Mouse (Mus musculus): Measurements from ENCODE around the gene Bckdha. TPM values are rescaled to one million over a fixed set of nuclear protein-coding genes. Genes with fewer than 3 reads are reported as not detected.

The Bckdha gene
- polyA plus RNA-seq (2012; rRNA removed), result 31.3 and 48.1 TPM in 2 replicates

DNA sequence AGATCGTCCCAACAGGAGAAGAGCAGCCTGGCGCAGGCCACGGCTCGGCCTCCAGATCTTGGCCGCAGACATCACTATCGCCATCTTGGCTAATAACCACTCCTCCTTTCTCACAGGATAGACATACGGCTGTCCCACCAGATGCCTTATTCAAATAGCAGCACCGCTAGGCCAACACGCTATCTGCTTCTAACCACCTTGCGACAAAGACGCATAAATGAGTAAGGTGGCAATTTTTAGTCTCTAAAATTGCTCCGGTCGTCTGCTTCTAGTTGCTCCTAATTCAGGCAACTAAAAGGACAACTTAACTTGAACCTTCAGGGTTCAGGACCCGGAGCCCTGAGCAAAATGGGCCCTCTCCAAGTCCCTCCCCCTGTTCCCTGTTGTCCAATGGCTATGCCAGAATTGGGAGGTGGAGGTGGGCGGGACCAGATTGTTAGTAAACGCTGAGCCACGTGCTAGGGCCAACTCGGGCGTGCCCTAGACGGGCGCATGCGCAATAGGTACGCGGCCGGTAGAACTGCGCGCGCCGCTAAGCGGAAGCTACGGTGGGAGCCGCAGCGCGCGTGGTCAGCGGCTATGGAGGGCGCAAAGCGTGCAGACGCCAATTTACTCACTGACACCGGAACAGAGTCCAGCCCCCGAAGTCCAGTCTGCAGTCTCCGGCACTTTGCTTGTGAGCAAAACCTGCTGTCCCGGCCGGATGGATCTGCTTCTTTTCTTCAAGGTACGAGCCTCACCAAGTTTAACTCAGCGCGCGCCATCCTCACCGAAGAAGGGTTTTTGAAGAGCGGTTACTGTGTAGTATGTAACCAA is at the start of gene Bckdha, which contains the start of gene Exosc5:
Gene Bckdha, minus strand, starts transcription at position 325 of the 816 bp plus-strand sequence.
Gene Exosc5, plus strand, starts transcription at position 508 of the 816 bp plus-strand sequence.

DNA sequence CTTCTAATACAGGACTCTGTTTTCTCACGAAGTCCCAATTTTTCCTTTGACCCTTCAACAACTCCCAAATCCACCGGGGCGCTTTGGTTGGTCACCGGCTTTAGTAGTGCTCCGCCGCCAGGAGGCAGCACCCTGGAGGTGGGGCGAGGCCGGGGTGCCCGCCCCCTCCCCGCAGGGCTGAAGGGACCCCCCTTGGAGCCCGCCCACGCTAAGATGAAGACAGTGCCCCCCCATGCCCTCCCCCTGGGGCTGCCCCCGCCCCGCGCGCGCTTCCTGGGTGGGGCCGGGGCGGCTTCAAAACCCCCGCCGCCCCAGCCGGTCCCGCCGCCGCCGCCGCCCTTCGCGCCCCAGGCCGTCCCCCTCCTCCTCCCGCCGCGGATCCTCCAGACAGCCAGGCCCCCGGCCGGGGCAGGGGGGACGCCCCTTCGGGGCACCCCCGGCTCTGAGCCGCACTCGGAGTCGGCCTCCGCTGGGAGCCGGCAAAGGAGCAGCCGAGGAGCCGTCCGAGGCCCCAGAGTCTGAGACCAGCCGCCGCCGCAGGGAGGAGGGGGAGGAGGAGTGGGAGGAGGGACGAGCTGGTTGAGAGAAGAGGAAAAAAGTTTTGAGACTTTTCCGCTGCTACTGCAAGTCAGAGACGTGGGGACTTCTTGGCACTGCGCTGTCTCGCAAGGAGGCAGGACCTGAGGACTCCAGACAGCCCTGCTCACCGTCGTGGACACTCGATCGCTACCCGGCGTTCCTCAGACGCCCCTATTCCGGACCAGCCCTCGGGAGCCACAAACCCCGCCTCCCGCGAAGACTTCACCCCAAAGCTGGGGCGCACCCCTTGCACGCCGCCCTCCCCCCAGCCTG is 28.1 kb upstream of the Bckdha start, which contains the start of gene Tgfb1:
Gene Tgfb1, plus strand, starts transcription at position 323 of the 852 bp plus-strand sequence.

DNA sequence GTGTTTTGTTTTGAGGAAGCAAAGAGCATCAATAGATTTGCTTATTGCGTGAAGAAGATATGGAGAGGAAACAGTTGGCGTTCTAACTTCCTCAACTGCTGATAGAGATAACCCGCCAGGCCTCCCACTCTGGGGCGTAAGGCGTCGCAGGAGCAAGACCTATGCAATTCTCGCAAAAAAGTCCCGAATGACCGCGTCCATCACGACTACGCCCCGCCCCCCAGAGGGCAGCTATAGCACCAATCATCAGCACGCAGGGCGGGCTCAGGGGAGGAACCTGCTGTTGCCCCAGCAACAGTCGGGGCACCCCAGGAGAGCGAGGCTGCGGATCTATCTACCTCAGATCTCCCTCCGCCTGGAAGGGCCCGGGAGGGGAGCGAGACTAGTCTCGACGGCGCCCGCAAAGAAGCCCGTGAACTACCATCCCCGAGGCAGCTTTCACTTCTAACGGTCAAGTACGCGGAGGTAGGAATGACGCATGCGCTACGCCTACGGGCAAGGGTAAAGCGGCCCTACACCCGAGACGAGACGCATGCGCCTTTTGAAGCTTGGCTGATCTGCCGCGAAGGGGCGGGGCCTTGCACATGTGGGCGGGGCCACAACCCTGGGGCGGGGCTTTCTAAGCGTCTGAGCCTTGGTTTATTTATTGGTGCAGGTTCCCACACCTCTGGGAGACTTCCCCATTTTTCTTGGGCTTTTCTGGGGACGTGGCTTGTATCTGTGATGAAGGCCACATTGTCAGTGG is 21.9 kb upstream of the Bckdha start, which contains the start of gene B9d2:
Gene B9d2, plus strand, starts transcription at position 267 of the 745 bp plus-strand sequence.

DNA sequence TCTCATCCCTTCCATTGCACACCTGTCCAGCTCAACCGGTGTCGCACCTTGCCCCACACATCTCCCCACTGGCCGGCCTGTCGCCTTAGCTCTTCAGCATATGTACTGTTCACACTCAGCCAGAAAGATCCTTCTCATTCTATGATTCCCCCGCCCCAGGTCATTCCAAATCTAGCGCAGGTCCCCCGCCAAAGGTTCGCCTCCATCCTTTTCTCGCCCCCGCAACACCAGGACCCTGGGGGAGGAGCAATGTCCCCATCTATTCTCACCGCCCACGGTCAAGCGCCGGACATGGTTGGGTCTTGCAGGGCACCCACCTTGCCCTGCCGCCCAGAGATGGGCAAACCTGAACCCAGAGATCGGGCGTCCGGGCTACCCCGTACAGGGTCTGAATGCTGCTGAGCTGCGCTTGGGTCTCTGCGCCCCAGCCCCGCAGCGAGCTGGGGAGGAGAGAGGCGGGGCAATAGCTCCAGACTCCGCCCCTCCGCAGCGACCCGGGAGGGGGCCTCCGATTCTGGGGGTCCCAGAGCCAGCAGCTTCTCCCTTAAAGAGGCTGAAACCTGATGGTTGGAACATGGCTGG is 16.0 kb upstream of the Bckdha start, which contains the start of gene Tmem91:
Gene Tmem91, minus strand, starts transcription at position 448 of the 582 bp plus-strand sequence.

DNA sequence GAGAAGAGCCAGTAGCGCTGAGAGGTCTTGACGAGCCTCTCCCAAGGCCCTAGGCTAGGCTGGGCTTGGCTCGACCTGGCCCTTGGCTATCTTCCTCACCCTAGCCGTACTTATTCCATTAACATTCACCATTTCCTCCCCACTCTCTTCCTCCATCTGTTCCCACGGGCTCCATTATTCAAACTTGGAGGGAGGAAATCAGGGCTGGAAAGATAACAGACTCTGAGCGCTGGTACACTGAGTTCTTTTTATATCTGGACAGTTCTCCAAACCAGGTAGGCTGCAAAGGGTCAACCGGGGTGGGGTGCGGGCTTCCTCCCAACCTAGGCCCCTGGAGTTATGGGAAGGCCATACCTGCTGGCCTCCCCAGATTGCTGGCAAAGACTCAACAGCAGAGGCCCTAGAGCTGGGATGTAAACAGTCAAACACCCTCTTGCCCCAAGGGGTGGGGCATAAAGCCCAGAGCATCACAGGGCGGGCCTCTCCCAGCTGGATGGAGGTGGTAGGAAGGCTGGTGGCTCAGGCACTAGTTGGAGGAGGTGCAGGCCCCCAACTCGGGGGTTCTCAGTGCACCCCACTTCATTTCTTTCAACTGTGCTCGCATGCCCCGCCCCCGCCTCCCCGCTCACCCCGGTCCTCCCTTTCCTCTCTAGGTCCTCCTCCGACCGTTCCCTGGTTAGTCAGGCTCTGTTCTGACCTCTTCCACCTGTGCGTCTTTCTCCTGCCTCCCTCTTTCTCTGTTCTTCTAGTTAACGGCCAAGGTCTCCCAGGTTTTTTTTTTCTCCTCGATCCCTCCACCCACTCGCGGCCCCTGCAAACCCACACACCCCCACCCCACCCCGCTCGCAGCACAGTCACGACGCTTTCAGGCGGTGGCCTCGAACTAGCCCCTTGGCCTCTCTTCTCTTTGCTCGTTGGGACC is 32.0 kb downstream of the Bckdha start, which contains the start of gene B3gnt8:
Gene B3gnt8, plus strand, starts transcription at position 146 of the 922 bp plus-strand sequence.

DNA sequence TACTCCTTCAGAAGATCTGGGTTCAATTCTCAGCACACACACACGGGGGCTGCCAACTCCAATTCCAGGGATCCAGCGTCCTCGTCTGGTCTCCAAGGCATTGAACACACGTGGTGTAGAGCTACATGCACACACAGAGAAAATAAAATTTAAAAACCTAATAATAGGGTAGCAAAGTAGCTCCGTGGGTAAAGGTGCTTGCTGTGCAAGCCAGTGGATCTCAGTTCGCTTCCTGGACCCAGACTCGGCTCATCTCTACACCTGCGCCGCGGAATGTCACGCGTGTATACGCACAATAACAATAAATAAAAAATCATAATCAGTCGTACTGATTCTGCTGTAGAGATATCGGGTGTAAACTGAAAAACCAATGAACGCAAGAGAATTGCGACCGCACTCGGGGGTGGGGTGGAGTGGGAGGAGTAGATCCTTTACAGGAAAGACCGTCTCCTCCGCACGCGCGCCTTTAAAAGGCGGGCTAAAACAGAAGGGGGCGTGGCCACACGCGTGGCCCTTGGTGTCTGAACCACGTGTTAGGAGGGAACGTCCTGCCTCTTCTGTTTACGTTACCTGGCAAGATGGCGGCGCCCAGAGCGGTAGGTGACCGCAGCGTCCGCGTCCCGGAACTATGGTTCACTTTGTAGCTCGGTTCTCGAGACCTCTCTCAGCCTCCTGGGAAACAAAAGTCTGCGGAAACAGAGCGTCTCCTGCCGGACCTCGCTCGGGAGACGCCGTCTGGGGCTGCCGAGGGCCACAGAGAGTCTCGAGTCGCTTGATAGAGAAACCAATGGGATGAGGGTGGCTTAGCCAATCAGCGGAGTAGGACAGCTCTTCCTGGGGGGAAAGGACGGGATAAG is 39.7 kb downstream of the Bckdha start, which contains the start of gene Dmac2:
Gene Dmac2, plus strand, starts transcription at position 550 of the 857 bp plus-strand sequence.

DNA sequence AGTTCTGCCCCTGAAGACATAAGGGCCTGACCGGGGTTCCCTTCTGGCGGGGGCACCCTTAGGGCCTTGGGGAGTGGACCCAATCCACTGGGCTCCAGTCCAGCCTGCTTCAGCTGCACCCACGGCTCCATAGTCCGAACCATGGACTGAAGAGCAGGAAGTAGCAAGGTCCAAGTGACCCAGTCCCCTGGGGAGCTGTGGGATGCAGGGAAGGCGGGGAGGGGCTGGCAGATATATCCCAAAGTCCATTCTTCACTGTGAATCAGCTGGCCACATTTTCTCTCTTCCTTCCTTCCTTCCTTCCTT is 43.1 kb downstream of the Bckdha start, which contains the start of gene Erich4:
Gene Erich4, minus strand, starts transcription at position 187 of the 306 bp plus-strand sequence.

Other genes starting within 250 kb of the Bckdha start
- not detected in 2 replicates for gene Cxcl17, start 246.1 kb downstream of the Bckdha start, polyA plus RNA-seq (2012; rRNA removed)
- gene Ceacam1, start 181.4 kb downstream of the Bckdha start, polyA plus RNA-seq (2012; rRNA removed), result 0.61 and 1.2 TPM in 2 replicates
- not detected in 2 replicates for gene Ceacam2, start 119.1 kb downstream of the Bckdha start, polyA plus RNA-seq (2012; rRNA removed)
- gene Erich4, start 43.1 kb downstream of the Bckdha start, polyA plus RNA-seq (2012; rRNA removed), result not detected in 2 replicates
- gene Dmac2, start 39.6 kb downstream of the Bckdha start, polyA plus RNA-seq (2012; rRNA removed), result 22.3 and 31.2 TPM in 2 replicates
- gene B3gnt8, start 32.3 kb downstream of the Bckdha start, polyA plus RNA-seq (2012; rRNA removed), result 1.4 and 1.6 TPM in 2 replicates
- gene Exosc5, start 183 bp upstream of the Bckdha start, polyA plus RNA-seq (2012; rRNA removed), result 45.5 and 45.7 TPM in 2 replicates
- gene Tmem91, start 16.2 kb upstream of the Bckdha start, polyA plus RNA-seq (2012; rRNA removed), result 0.52 and 0.74 TPM in 2 replicates
- 21.3 and 30.0 TPM in 2 replicates for gene B9d2, start 21.8 kb upstream of the Bckdha start, polyA plus RNA-seq (2012; rRNA removed)
- gene Tgfb1, start 28.0 kb upstream of the Bckdha start, polyA plus RNA-seq (2012; rRNA removed), result 5.5 and 8.6 TPM in 2 replicates
- 66.6 and 84.8 TPM in 2 replicates for gene Ccdc97, start 60.1 kb upstream of the Bckdha start, polyA plus RNA-seq (2012; rRNA removed)
- gene Hnrnpul1, start 95.8 kb upstream of the Bckdha start, polyA plus RNA-seq (2012; rRNA removed), result 80.8 and 115 TPM in 2 replicates
- gene Axl, start 129.7 kb upstream of the Bckdha start, polyA plus RNA-seq (2012; rRNA removed), result 22.3 and 32.5 TPM in 2 replicates
- 0.71 and 3.9 TPM in 2 replicates for gene Cyp2s1, start 157.9 kb upstream of the Bckdha start, polyA plus RNA-seq (2012; rRNA removed)
- 0.02 TPM in 1 of 2 replicates, not detected in the other for gene Cyp2b10, start 238.6 kb upstream of the Bckdha start, polyA plus RNA-seq (2012; rRNA removed)

Measured in central nervous system, embryonic 11.5 days (tissue).